Mouse (Mus musculus) myocyte (in vitro differentiated cells): ENCODE measurements around the gene Gm20388.

Source experiments
- CEBPB ChIP-seq: IDR thresholded peaks from 2 replicates; pipeline ENCODE4 v1.6.1; 2011; ENCODE audit warnings: mild to moderate bottlenecking, moderate library complexity; ENCODE audit not compliant: poor library complexity, insufficient read depth, severe bottlenecking
- POLR2AphosphoS2 ChIP-seq: IDR thresholded peaks from one replicate; pipeline ENCODE4 v1.6.1; 2011; ENCODE audit warnings: low read depth, control low read depth; ENCODE audit not compliant: insufficient read length
- USF1 ChIP-seq: IDR thresholded peaks from one replicate; pipeline ENCODE4 v1.6.1; 2011; ENCODE audit warnings: low read depth, mild to moderate bottlenecking, control low read depth, moderate library complexity

GRCm38 (mm10) chr8:123220917-123221316 is 3310.3 kb downstream of the Gm20388 start:
- TF ChIP-seq CEBPB (no peak), POLR2AphosphoS2 (no peak), USF1 (no peak)
